Mouse (Mus musculus) left cerebral cortex, postnatal 14 days (tissue): Measurements from ENCODE around the gene Als2cr12. TPM values are rescaled to one million over a fixed set of nuclear protein-coding genes. Genes with fewer than 3 reads are reported as not detected.
"Not testable (repeated sequence)": the region's sequence is repeated elsewhere in the genome, so short reads cannot be mapped to it uniquely, and the experiment has no call there.

Experiments
- DNase-seq, 2 experiments: peaks; one replicate each; pipeline ENCODE4 v3.0.0; 2021 to 2022; ENCODE audit warnings: low spot score in 2 of 2, mixed read lengths in 1 of 2
- intact Hi-C: fragments of 180-260 bp; cut with DNase I; formaldehyde crosslinking; loops from one replicate; pipeline ENCODE4 v1.15.1; 2025
- long read RNA-seq, 2 experiments: library from polyadenylated mRNA; stranded (forward); transcript quantifications; one replicate each; pipeline ENCODE4 v2.0.0; 2021
- total RNA-seq, 2 experiments: library from RNA; stranded (reverse); gene quantifications; 2 replicates each; pipeline ENCODE4 v1.2.3; 2021

The Als2cr12 gene
- not detected for total RNA-seq
- long read RNA-seq, experiment 1, result 0 reads
- long read RNA-seq, experiment 2, result 0 reads

- DNase-seq, result not testable (repeated sequence)
- intact Hi-C loops, result loop anchor here (2.0 to 10.0 kb wide), 2 partner anchors 201 to 221 kb away; no protein-coding TSS in a partner anchor
Observed at GRCm38 (mm10) chr1:58695810-58696209, at the start of gene Als2cr12. Als2cr12 (minus strand) TSS chr1:58695989.

- DNase-seq, result no peak
- intact Hi-C loops, result loop anchor here (5.0 kb wide), 1 partner anchor 157 kb away; the partner anchor contains the start of genes Fam126b and Ndufb3
Observed at GRCm38 (mm10) chr1:58744645-58745044, 48.9 kb upstream of the Als2cr12 start.

GRCm38 (mm10) chr1:58743252-58743651, 47.5 kb upstream of the Als2cr12 start:
- no peak for DNase-seq
- intact Hi-C loops, result loop anchor here (5.0 kb wide), 1 partner anchor 156 kb away; the partner anchor contains the start of genes Fam126b and Ndufb3

- no peak for DNase-seq
- intact Hi-C loops, result loop anchor here (5.0 kb wide), 1 partner anchor 155 kb away; the partner anchor contains the start of genes Fam126b and Ndufb3
Observed at GRCm38 (mm10) chr1:58742571-58743021, 46.8 kb upstream of the Als2cr12 start.

- peak; percentile 65 to 89 for DNase-seq
- intact Hi-C loops, result no loop called here
Observed at GRCm38 (mm10) chr1:58739529-58739928, 43.7 kb upstream of the Als2cr12 start.

- peak; percentile 65 to 73 for DNase-seq
- intact Hi-C loops, result loop anchor here (2.0 kb wide), 1 partner anchor 24 kb away; no protein-coding TSS in a partner anchor
Observed at GRCm38 (mm10) chr1:58736968-58737367, 41.2 kb upstream of the Als2cr12 start.

- DNase-seq, result no peak
- intact Hi-C loops, result loop anchor here (2.0 kb wide), 1 partner anchor 23 kb away; no protein-coding TSS in a partner anchor
Observed at GRCm38 (mm10) chr1:58735962-58736361, 40.2 kb upstream of the Als2cr12 start.

- peak in 1 of 2 experiments; percentile 39 for DNase-seq
- intact Hi-C loops, result no loop called here
Observed at GRCm38 (mm10) chr1:58734043-58734920, 38.5 kb upstream of the Als2cr12 start.

GRCm38 (mm10) chr1:58733636-58734035, 37.8 kb upstream of the Als2cr12 start:
- no peak for DNase-seq
- intact Hi-C loops, result no loop called here

GRCm38 (mm10) chr1:58728590-58728868, 32.7 kb upstream of the Als2cr12 start:
- DNase-seq, result no peak
- intact Hi-C loops, result no loop called here

GRCm38 (mm10) chr1:58727747-58728589, 32.2 kb upstream of the Als2cr12 start:
- intact Hi-C loops, result no loop called here
- no peak for DNase-seq

GRCm38 (mm10) chr1:58727019-58727746, 31.4 kb upstream of the Als2cr12 start:
- intact Hi-C loops, result no loop called here
- DNase-seq, result no peak

GRCm38 (mm10) chr1:58725767-58726166, 30.0 kb upstream of the Als2cr12 start:
- DNase-seq, result no peak
- intact Hi-C loops, result no loop called here

- intact Hi-C loops, result no loop called here
- no peak for DNase-seq
Observed at GRCm38 (mm10) chr1:58725095-58725494, 29.3 kb upstream of the Als2cr12 start.

GRCm38 (mm10) chr1:58724533-58724932, 28.7 kb upstream of the Als2cr12 start:
- no peak for DNase-seq
- intact Hi-C loops, result no loop called here

GRCm38 (mm10) chr1:58723809-58724405, 28.1 kb upstream of the Als2cr12 start:
- intact Hi-C loops, result no loop called here
- no peak for DNase-seq

- DNase-seq, result no peak
- intact Hi-C loops, result no loop called here
Observed at GRCm38 (mm10) chr1:58723062-58723808, 27.4 kb upstream of the Als2cr12 start.
